Mouse (Mus musculus) midbrain, embryonic 14.5 days (tissue): Measurements from ENCODE around the gene Appbp2. TPM values are rescaled to one million over a fixed set of nuclear protein-coding genes. Genes with fewer than 3 reads are reported as not detected.
A peak's percentile ranks its signal among the peaks of the same experiment; 100 is the strongest.

Source experiments
- ATAC-seq: fragments of 200-750 bp; cut with Nextera tagmentation; 2 replicates; pipeline ENCODE4 v1.8.0; 2017; ENCODE audit warnings: moderate number of reproducible peaks, moderate library complexity; ENCODE audit not compliant: low FRiP score, low TSS enrichment
- DNase-seq: peaks from one replicate; pipeline ENCODE4 v3.0.0-alpha.2; 2015
- H3K27ac ChIP-seq: fragments of 300-500 bp; sonication (generic); replicated peaks from 2 replicates; pipeline ENCODE4 v1.5.1; 2014; ENCODE audit warnings: mild to moderate bottlenecking, low read depth, low read length, moderate library complexity
- H3K27me3 ChIP-seq: fragments of 300-500 bp; sonication (generic); 2 replicates; pipeline ENCODE4 v1.6.1; 2014; ENCODE audit warnings: low read length, control low read depth, mixed read lengths; ENCODE audit not compliant: control insufficient read depth, insufficient read depth
- H3K36me3 ChIP-seq: fragments of 300-500 bp; sonication (generic); 2 replicates; pipeline ENCODE4 v1.6.1; 2014; ENCODE audit warnings: low read length, control low read depth; ENCODE audit not compliant: control insufficient read depth, insufficient read depth
- H3K4me1 ChIP-seq: fragments of 300-500 bp; sonication (generic); 2 replicates; pipeline ENCODE4 v1.6.1; 2014; ENCODE audit warnings: mild to moderate bottlenecking, antibody characterized with exemption, low read length, control low read depth; ENCODE audit not compliant: control insufficient read depth, insufficient read depth
- H3K4me2 ChIP-seq: fragments of 300-500 bp; sonication (generic); 2 replicates; pipeline ENCODE4 v1.6.1; 2014; ENCODE audit warnings: mild to moderate bottlenecking, low read length, moderate library complexity
- H3K4me3 ChIP-seq: fragments of 300-500 bp; sonication (generic); replicated peaks from 2 replicates; pipeline ENCODE4 v1.5.1; 2014; ENCODE audit warnings: low read depth, low read length
- H3K9ac ChIP-seq: fragments of 300-500 bp; sonication (generic); replicated peaks from 2 replicates; pipeline ENCODE4 v1.6.1; 2014; ENCODE audit warnings: mild to moderate bottlenecking, low read length, moderate library complexity
- H3K9me3 ChIP-seq: fragments of 300-500 bp; sonication (generic); 2 replicates; pipeline ENCODE4 v1.6.1; 2016; ENCODE audit warnings: low read length, control low read depth, mixed read lengths; ENCODE audit not compliant: control insufficient read depth
- WGBS: fragments of 180-500 bp; shearing (Covaris S2); extraction: QIAGEN DNeasy Blood & Tissue Kit; methylation state at CpG from one replicate; pipeline ENCODE4 v1.1.7; 2014; 5-methylcytosine and 5-hydroxymethylcytosine counted together
- polyA plus RNA-seq: library from polyadenylated mRNA; unstranded; fragments of >200 nt; fragmentation: Nextera tagmentation; extraction: Ambion mirVana; gene quantifications from 2 replicates; pipeline ENCODE4 v1.2.1, GENCODE M21; 2014

Appbp2 gene
- polyA plus RNA-seq, 1 experiment from 2014 or later, result 58.8 TPM

DNA sequence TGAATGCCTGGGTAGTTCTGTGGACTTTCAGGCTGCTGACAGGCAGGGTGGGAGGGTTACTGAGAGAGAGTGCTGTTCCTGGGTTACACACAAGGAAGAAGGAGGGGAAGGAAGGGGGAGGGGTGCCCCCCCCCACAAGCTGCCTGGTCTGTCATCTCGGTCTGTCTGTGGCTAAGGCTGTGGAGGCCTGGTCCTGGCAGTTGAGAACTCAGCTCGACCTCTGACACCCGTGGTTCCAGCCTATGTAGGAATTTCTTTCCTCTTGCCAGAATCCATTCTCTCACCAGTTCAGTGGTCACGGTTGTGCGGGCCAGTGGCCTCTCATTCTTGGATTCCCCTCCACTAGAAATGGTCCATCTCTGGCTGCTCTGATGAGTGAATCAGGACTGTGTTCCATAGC is 29.7 kb upstream of the Appbp2 start:
- no peak for DNase-seq
- Histone ChIP-seq H3K27me3 (no peaks in the 10 kb centered on the region), H3K4me3 (no peak overlapping the region), H3K9me3 (no peaks in the 10 kb centered on the region), H3K4me2 (no peak overlapping the region), H3K36me3 (no peaks in the 10 kb centered on the region), H3K4me1 (no peaks in the 10 kb centered on the region), H3K27ac (no peak overlapping the region), H3K9ac (no peak overlapping the region)
- ATAC-seq, result no peak
- 54% methylated on average over 5 of the region's 5 CpGs for WGBS

DNA sequence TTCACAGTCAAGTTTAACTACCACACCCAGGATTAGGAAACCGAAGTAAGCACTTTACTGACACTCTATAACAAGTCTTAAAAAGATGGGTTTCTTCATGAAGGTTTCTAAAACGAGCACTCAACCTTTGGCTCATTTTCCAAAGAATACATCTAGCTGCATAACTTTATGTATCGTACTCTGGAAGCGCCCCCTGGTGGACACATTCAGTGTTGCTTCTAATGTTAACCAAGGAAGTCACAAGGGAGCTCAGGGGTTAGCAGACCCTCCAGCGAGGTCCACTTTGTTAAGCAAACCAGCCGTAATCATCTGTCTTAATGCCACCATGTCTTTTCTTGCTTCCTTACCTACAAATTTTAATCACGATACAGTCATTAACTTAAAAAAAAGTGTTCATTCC is 26.3 kb upstream of the Appbp2 start:
- Histone ChIP-seq H3K9me3 (no peaks in the 10 kb centered on the region), H3K9ac (no peak overlapping the region), H3K4me2 (no peak overlapping the region), H3K36me3 (no peaks in the 10 kb centered on the region), H3K4me1 (no peaks in the 10 kb centered on the region), H3K27ac (no peak overlapping the region), H3K27me3 (no peaks in the 10 kb centered on the region), H3K4me3 (no peak overlapping the region)
- ATAC-seq, result no peak
- peak; percentile 84 for DNase-seq
- WGBS, result 36% methylated on average over 7 of the region's 7 CpGs

DNA sequence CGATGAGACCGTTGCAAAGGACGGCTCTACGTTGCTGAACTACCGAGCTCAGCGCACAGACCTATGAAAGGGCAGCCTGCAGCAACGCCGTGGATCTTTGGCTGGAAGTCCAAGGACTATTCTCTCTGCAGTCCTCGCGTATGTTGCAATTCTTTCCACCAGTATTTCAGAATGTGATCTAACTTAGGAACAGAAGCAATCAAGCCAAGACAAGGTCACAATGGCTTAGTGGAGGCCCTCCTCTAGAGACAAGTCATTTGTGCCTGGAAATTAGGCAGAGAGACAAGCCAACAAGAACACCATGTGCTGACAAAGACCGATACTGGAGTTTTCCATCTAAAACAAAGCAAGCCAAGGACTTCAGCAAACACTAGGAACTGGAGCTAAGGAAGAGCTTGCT is 24.0 kb upstream of the Appbp2 start:
- DNase-seq, result no peak
- H3K4me3 ChIP-seq, result no peak overlapping the region
- H3K36me3 ChIP-seq, result no peaks in the 10 kb centered on the region
- no peak overlapping the region for H3K27ac ChIP-seq
- 91% methylated on average over 11 of the region's 11 CpGs for WGBS
- no peak for ATAC-seq
- no peaks in the 10 kb centered on the region for H3K4me1 ChIP-seq
- H3K9ac ChIP-seq, result no peak overlapping the region
- H3K27me3 ChIP-seq, result no peaks in the 10 kb centered on the region
- H3K4me2 ChIP-seq, result no peak overlapping the region
- no peaks in the 10 kb centered on the region for H3K9me3 ChIP-seq

DNA sequence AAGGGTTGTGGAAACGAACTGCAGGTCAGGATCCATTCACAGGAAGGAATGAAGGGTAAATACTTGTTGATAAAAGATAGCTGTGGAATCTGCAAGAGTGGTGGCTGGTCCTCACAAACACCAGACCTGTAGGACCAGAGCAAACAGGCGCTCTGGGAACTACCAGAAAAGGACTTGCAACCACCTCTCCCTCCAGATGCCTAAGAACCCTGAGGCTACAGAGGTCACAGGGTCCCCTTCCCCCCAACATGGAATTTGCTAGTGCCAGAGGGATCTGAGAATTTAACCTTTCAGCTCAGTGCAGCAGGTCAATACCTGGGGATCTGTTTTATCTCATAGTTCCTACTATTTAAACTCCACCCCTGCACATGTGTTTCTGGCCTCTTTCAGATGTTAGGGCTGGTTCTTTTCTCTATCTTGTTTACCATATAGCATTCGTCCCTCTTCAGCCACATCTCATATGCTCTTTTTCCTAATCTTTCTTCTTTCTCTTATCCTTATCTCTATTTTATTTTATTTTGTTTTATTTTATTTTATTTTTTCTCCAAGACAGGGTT is 20.6 kb upstream of the Appbp2 start:
- H3K27ac ChIP-seq, result no peak overlapping the region
- no peaks in the 10 kb centered on the region for H3K36me3 ChIP-seq
- H3K27me3 ChIP-seq, result no peaks in the 10 kb centered on the region
- no peaks in the 10 kb centered on the region for H3K9me3 ChIP-seq
- no peaks in the 10 kb centered on the region for H3K4me1 ChIP-seq
- H3K9ac ChIP-seq, result no peak overlapping the region
- WGBS, result 69% methylated on average over 3 of the region's 3 CpGs
- DNase-seq (no peak), ATAC-seq (no peak)
- no peak overlapping the region for H3K4me3 ChIP-seq
- H3K4me2 ChIP-seq, result no peak overlapping the region

DNA sequence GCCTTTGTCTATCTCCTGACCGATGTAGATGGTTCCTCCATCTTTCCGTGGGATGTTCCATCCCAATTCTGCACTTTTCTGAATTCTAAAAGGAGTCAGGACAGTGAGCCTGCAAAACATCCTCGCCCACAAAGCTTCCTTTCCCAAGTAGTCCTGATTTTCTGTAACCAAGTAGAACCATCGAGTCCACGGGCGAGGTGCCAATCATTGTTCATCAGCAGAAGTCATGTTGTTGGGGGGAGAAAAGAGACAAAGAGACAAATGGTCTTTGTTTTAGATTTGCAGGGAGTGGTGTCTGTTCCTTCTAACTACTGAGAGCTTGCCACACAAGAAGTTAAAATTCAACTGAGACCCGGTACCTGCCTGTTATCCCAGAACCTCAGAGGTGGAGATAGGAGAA is 18.7 kb upstream of the Appbp2 start:
- Histone ChIP-seq H3K36me3 (no peaks in the 10 kb centered on the region), H3K27me3 (no peaks in the 10 kb centered on the region)

DNA sequence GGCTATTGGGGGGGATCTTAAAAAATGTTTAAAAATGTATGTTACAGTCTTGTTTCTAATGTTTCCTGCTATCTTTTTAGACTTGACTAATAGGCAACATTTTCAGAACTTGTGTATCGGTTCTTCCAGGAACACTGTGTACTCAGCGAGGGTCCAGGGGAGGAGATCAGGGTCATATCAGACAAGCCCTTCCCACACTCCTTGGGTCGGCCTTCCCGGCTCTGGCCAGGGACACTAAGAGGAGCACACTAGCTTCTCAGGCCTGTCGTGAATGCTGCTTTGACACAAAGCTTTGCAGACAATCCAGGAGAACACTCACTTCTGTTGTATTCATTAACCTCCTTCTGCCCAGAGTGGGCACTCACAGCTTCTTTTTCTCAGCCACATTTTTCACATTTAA is 18.1 kb upstream of the Appbp2 start:
- Histone ChIP-seq H3K4me3 (no peak overlapping the region), H3K27ac (no peak overlapping the region), H3K9ac (no peak overlapping the region), H3K4me2 (no peak overlapping the region), H3K27me3 (no peaks in the 10 kb centered on the region), H3K4me1 (no peaks in the 10 kb centered on the region), H3K36me3 (no peaks in the 10 kb centered on the region), H3K9me3 (no peaks in the 10 kb centered on the region)
- no peak for DNase-seq
- 82% methylated on average over 5 of the region's 5 CpGs for WGBS
- ATAC-seq, result no peak

More for the DNA sequence above, 18.7 kb upstream of the Appbp2 start:
- ATAC-seq (no peak), DNase-seq (no peak)
- H3K4me3 ChIP-seq, result no peak overlapping the region
- no peaks in the 10 kb centered on the region for H3K4me1 ChIP-seq
- H3K4me2 ChIP-seq, result no peak overlapping the region
- H3K9me3 ChIP-seq, result no peaks in the 10 kb centered on the region
- 89% methylated on average over 7 of the region's 7 CpGs for WGBS
- H3K27ac ChIP-seq, result no peak overlapping the region
- no peak overlapping the region for H3K9ac ChIP-seq

DNA sequence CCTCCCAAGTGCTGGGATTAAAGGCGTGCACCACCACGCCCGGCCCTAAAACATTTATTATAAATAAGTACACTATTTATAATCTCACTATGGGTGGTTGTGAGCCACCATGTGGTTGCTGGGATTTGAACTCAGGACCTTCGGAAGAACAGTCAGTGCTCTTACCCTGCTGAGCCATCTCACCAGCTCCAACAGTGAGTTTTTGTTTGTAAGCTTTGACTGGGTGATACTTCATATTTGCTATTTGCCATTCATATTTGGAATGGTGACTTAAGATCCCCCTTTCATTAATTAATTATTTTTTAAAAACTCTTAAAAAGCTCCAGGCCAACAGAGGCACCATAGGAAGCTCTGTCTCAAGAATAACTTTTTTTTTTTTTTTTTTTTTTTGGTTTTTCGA is 17.0 kb upstream of the Appbp2 start:
- 88% methylated on average over 5 of the region's 5 CpGs for WGBS
- Histone ChIP-seq H3K4me3 (no peak overlapping the region), H3K9me3 (no peaks in the 10 kb centered on the region), H3K9ac (no peak overlapping the region), H3K27ac (no peak overlapping the region), H3K27me3 (no peaks in the 10 kb centered on the region), H3K4me1 (no peaks in the 10 kb centered on the region), H3K36me3 (no peaks in the 10 kb centered on the region), H3K4me2 (no peak overlapping the region)
- DNase-seq (no peak), ATAC-seq (no peak)

DNA sequence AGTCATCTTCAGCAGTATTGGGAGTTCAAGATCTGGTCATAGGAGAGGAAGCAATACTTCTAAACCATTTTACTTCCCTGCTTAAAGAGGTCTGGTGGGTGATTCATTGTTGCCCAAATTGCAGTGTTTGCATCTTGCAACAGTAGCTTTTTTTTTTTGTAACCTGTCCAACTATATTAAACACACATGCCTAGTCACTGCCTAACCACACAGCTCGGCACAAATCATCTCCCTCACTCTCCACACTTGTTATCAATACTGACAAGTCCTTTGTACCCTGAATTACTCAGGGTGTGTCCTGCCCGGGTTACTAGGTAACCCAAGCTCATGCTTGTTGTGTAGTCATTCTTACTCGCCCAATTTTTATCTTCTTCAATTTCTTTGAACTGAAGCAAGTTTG is 15.5 kb upstream of the Appbp2 start:
- Histone ChIP-seq H3K4me2 (no peak overlapping the region), H3K9ac (no peak overlapping the region)
- WGBS, result 54% methylated on average over 3 of the region's 3 CpGs

DNA sequence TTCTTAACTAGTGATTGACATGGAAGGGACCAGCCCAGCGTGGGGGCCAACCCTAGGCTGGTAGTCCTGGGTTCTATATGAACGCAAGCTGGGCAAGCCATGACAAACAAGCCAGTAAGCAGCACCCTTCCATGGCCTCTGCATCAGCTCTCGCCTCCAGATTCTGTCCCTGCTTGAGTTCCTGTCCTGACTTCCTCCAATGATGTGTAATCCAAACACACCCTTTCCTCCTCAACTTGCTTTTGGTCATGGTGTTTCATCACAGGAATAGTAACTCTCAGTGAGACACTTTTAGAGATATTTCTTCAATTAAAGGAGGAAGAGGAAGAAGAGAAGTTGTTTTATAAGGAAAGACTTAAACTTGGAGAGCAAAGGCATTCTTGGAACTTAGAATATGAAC is 14.4 kb upstream of the Appbp2 start:
- H3K36me3 ChIP-seq, result no peaks in the 10 kb centered on the region
- WGBS, result 89% methylated on average over 3 of the region's 3 CpGs
- H3K4me2 ChIP-seq, result no peak overlapping the region
- no peak overlapping the region for H3K27ac ChIP-seq
- no peaks in the 10 kb centered on the region for H3K27me3 ChIP-seq
- H3K9ac ChIP-seq, result no peak overlapping the region
- DNase-seq, result no peak
- ATAC-seq, result no peak
- H3K4me3 ChIP-seq, result no peak overlapping the region
- no peaks in the 10 kb centered on the region for H3K4me1 ChIP-seq
- H3K9me3 ChIP-seq, result no peaks in the 10 kb centered on the region

More for the DNA sequence above, 15.5 kb upstream of the Appbp2 start:
- H3K27ac ChIP-seq, result no peak overlapping the region
- H3K36me3 ChIP-seq, result no peaks in the 10 kb centered on the region
- H3K4me1 ChIP-seq, result no peaks in the 10 kb centered on the region
- DNase-seq, result no peak
- ATAC-seq, result no peak
- H3K27me3 ChIP-seq, result no peaks in the 10 kb centered on the region
- no peak overlapping the region for H3K4me3 ChIP-seq
- no peaks in the 10 kb centered on the region for H3K9me3 ChIP-seq
